Mouse (Mus musculus): ENCODE measurements at regions not wholly inside any gene's neighbourhood (a gene's known extent, or its start where the extent isn't known, plus 50 kb on each side); places are given as distances from the start of the nearest gene placed in this dataset.

GRCm38 (mm10) chr12:107811231-107811630, 192.2 kb downstream of the Bcl11b start:
- no peak for DNase-seq (ENCODE audit: low read depth, low spot score)
- whole genome bisulfite sequencing, result 61% methylated on average over 5 of the region's 5 CpGs

GRCm38 (mm10) chr12:107812549-107813335, 190.7 kb downstream of the Bcl11b start:
- 25% methylated on average over 14 of the region's 14 CpGs for WGBS
- DNase-seq (ENCODE audit: low read depth, low spot score), result no peak

- no peak for DNase-seq (ENCODE audit: low read depth, low spot score)
- WGBS, result 81% methylated on average over 7 of the region's 7 CpGs
These were observed 188.5 kb downstream of the Bcl11b start for GRCm38 (mm10) chr12:107814926-107815325.

GRCm38 (mm10) chr12:107823768-107824394, 179.5 kb downstream of the Bcl11b start:
- WGBS, result 57% methylated on average over 5 of the region's 5 CpGs
- DNase-seq (ENCODE audit: low read depth, low spot score), result no peak

GRCm38 (mm10) chr12:107825921-107826320, 177.5 kb downstream of the Bcl11b start:
- no peak for DNase-seq (ENCODE audit: low read depth, low spot score)
- 91% methylated on average over 4 of the region's 4 CpGs for WGBS

DNA sequence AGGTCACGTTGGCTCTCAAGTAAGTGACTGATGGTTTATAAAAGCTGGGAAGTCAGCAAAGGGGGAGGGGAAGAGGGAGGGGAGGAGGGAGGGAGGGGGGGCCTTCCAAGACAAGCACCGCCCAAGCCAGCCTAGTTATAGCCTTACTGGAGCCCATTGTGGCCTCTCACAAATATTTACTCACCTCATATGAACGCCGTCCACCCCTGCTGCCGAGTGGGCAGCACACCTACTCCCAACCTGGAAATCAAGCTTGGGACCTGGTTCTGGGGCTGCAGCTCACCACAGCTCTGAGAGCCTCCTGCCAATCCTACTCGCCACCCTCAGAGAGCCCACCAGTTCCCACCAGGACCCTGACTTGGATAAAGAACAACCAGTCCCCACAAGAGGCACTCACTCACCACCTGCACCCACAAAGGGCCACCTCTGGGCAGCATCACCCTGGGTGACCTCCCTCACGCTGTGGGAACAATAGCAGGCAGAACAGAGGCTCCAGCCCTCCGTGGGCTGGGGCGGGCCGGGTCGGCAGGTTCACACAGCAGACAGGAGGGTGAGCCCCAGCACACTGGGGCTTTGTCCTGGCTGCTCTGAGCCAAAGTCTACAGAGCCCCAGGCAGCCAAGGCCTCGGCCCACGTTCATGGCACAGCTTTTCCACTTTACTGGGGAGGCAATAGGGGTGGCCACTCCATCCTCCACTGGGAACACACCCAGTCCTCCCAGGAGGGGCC, 171.8 kb downstream of the Bcl11b start:
- no peak for DNase-seq (ENCODE audit: low read depth, low spot score)
- 25% methylated on average over 13 of the region's 13 CpGs for WGBS

GRCm38 (mm10) chr12:107833001-107833400, 170.4 kb downstream of the Bcl11b start:
- DNase-seq (ENCODE audit: low read depth, low spot score), result no peak
- WGBS, result 95% methylated on average over 8 of the region's 8 CpGs

DNA sequence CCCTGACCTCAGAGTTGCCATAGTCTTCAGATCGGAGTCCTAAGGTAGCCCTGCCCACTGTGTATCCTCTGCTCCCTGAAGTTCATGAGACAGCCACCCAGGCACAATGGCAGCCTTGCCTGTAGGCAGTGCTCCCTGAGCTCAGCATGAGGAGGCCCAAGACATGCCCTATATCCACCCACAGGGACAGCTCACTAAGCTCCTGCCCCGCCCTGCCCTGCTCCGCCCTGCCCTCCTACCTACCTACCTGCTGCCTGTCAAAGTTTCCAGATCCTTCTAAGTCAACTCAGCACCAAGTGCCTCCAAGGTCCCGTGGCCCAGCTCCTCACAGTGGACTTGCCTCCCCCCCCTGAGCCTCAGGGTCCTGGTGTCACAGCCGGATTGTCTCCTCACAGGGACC, 168.9 kb downstream of the Bcl11b start:
- no peak for DNase-seq (ENCODE audit: low read depth, low spot score)
- WGBS, result 45% methylated on average over 5 of the region's 5 CpGs

GRCm38 (mm10) chr12:107837741-107838140, 165.7 kb downstream of the Bcl11b start:
- DNase-seq (ENCODE audit: low read depth, low spot score), result no peak
- WGBS, result 94% methylated on average over 12 of the region's 12 CpGs

GRCm38 (mm10) chr12:107844631-107845030, 158.8 kb downstream of the Bcl11b start:
- no peak for DNase-seq (ENCODE audit: low read depth, low spot score)
- 90% methylated on average over 5 of the region's 5 CpGs for WGBS

GRCm38 (mm10) chr12:107850591-107850990, 152.8 kb downstream of the Bcl11b start:
- no peak for DNase-seq (ENCODE audit: low read depth, low spot score)
- WGBS, result 82% methylated on average over 7 of the region's 7 CpGs

DNA sequence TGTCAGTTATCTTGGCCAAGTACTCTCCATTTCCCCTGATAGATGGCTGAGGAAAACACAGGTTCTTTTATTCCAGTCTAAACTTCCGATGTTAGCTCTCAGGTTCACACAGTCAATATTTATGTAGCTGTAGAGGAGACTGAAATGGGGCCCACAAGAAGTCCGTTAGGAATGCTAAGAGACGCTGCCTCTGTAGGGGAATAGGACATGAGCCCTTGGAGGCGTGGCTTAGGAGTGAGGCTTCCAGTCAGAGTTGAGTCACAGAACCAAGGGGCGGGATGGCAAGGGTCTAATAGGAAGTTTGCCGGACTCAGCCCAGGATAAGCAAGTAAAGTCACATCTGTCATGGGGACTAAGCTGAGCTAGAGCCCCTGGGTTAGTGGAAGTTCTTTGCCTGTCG, 150.5 kb downstream of the Bcl11b start:
- DNase-seq (ENCODE audit: low read depth, low spot score), result no peak
- 59% methylated on average over 7 of the region's 7 CpGs for WGBS

DNA sequence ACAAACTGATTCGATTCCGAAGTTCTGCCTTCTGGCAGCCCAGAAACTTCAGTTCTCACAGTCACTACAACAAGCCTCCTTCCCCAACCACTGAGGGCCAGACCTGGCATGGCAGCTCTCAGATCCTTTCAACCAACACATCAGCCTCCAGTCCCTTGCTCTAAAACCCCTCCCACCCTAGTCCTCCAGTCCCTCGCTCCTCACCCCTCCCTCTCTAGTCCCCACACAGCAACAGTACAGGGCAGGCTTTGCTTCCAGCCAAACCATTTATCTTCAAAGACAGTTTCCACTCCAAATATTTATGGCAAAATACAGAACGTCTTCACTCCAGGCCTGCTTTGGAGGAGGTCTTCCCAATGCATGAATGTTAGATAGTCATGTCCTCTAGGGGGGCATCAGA, 147.9 kb downstream of the Bcl11b start:
- no peak for DNase-seq (ENCODE audit: low read depth, low spot score)
- whole genome bisulfite sequencing, result 54% methylated on average over 4 of the region's 4 CpGs

- WGBS, result 29% methylated on average over 6 of the region's 6 CpGs
- no peak for DNase-seq (ENCODE audit: low read depth, low spot score)
These were observed 146.9 kb downstream of the Bcl11b start for GRCm38 (mm10) chr12:107856421-107857043.

- WGBS, result 60% methylated on average over 10 of the region's 10 CpGs
- no peak for DNase-seq (ENCODE audit: low read depth, low spot score)
These were observed 144.7 kb downstream of the Bcl11b start for GRCm38 (mm10) chr12:107858536-107859280.

DNA sequence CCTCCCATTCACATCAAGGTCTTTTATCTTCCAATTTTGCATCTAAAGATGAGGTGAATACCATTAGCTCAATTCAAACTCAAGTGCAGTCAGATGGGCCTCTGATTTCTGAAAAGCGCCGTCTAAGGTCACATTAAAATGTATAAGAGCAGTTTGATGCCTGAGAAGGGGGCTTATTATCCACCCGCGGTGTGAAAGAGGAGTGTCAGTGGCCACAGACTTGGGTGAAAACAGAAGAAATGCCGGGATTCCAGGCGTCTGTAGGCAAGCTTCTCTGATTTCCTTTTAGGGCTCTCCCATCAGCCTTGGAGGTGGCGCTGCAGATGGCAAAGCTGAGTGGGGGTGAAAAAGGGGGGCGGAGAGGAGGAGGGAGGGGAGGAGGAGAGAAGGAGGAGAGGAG, 143.7 kb downstream of the Bcl11b start:
- no peak for DNase-seq (ENCODE audit: low read depth, low spot score)
- 60% methylated on average over 8 of the region's 8 CpGs for WGBS

DNA sequence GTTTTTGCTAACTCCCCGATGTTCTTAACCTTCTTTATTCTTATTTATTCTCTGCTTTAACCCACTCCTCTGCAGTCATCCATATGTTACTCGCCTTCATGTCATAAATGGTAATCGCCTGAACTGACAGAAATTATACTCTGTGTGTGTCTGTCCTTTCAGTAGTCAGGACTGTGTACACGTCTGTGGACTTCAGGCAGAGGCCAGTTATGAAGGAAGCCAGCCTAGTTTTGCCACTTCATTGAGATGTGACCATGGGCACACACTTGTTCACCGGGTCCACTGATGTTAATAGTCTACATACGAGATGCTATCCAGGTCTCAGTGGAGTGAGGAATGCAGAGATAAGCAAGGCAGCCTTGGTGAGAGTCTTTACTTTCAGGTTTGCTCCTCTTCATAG, 143.0 kb downstream of the Bcl11b start:
- 75% methylated on average over 6 of the region's 6 CpGs for WGBS
- no peak for DNase-seq (ENCODE audit: low read depth, low spot score)

Measured in large intestine, adult 2 months (tissue).